Mouse (Mus musculus): Measurements from ENCODE around the gene Cacna2d4. TPM values are rescaled to one million over a fixed set of nuclear protein-coding genes. Genes with fewer than 3 reads are reported as not detected.

The Cacna2d4 gene
- total RNA-seq, 2 experiments from 2014 or later, result not detected

DNA sequence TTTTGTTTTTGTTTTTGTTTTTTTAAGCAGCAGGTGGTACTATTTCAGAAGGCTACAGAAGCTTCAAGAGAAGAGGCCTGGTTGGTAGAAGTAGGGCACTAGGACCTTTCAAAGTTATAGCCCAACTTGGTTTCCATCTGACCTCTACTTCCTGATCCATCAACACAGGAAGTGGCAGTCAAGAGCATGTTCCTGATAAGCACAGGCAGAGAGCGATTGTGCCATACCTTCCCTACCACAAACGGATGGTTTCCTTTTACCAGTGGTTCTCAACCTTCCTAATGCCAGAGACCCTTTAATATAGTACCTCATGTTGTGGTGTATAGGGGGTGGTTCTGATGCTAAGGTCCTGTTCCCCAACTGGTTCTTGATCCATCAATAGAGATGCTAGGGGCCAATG lies 141.3 kb downstream of the Cacna2d4 start:
- intact Hi-C loops (cut with DNase I), result no loop called here
- no peak for DNase-seq

DNA sequence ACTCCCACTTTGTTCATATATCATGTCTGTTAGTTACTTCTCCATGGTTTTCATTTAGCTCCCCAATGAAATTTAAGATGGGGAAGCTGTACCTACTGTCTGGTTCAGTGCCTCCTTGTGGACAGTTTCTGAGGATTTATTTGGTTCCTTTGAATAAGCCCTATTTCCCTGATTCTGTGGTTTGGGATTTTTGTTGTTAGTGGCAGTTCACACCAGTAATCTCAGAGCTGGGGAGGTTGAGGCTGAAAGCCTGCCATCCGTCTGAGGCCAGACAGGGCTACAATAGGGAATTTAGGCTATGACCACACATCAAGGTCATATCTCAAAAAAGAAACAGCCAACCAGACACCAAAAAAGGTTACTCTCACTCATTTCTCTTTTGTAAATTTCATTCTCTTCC lies 142.3 kb downstream of the Cacna2d4 start:
- DNase-seq, result no peak
- intact Hi-C loops (cut with DNase I), result no loop called here

DNA sequence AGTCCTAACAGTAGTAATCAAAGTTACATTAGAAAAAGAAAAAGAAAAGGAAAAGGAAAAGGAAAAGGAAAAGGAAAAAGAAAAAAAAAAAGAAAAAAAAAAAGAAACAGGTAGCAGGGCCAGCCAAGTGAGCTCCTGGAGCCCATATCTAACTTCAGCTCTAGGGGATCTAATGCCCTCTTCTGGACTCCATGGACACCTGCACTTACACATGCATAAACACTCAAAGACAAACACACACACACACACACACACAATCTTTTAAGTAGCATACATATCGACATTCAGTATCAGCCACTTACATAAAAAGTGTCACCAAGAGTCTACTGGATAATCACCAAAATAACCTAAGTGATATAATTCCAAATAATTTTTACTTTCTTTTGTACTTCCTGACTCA lies 149.3 kb downstream of the Cacna2d4 start:
- DNase-seq, result no peak
- intact Hi-C loops (cut with DNase I), result loop anchor here (5.0 kb wide), 1 partner anchor 47 kb away; no protein-coding TSS in a partner anchor

DNA sequence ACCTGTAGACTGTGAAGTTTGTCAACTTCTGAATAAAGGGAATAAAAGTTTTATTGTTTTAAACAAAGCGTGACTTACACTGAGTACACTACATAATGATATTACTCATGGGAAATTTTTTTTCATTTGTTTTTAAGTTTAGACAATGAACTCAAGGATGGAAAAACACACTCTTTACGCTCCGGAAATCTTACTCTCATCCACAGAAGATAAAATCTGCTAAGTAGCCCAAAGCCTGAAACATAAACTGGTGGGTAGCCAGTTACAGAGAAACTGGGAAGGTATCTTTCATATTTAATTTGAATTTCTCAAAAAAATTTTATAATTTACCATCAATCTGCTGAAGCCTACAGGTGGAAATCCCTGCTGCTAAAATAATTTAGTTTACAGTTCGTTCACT lies 150.1 kb downstream of the Cacna2d4 start:
- no peak for DNase-seq
- intact Hi-C loops (cut with DNase I), result loop anchor here (5.0 kb wide), 1 partner anchor 46 kb away; no protein-coding TSS in a partner anchor

DNA sequence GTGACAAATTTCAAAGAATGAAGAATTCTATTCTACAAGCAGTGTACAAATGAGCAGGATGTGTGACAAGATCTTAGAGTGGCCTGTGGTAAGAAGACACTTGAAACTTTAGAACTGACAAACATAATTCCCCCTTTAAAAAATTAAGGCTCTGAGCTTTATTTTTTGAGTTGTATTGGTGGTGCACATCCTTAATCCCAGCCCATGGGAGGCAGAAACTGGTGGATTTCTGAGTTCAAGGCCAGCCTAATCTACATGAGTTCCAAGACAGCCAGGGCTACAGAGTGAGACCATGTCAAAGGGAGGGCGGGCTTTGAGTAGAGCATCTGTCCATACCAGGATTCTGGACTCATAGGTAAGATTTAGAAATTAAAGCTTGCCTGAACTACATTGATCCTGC lies 150.5 kb downstream of the Cacna2d4 start:
- DNase-seq, result no peak
- intact Hi-C loops (cut with DNase I), result loop anchor here (5.0 kb wide), 1 partner anchor 45 kb away; no protein-coding TSS in a partner anchor

DNA sequence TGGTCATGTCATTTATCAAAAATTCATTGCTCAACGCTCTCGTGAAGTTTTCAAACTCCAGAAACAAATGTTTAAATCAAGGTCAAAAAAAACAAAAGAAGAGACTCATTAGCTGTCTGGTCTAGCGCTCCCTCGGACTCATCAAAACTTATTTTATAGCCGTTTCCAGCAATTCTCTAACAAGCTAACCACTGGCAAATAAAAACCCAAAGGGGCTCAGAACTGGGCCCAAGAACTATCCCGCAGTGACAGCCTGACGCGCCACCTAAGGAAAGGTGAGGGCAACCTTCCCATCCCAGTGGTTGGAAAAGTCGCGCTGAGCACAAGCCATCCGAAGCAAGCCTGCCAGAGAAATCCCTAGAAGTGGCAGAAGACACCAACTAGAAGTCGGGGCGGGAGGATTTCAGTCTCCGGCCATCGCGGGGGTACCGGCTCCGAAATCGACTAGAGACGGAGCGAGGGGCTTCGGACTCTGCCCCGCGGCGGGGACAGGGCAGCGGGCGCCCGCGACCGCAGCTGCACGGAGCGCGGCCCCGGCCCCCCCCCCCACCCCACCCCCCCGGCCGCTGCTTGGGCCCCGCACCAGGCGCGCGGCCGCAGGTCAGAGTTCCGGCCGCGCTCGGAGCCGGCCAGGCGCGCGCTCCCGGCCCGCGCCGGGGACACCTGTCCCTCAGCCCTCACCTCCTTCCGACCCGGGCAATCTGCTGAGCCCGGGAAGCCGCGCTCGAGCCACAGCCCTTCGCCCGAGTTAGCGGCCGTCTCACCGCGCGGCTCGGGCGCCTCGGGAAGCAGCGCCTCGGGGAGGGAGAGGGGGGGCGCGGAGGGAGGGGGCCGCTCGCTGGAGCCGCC lies 151.7 kb downstream of the Cacna2d4 start:
- DNase-seq, result peak; percentile 55 to 61
- intact Hi-C loops (cut with DNase I), result loop anchor here (2.0 to 5.0 kb wide), 2 partner anchors 31 to 44 kb away; no protein-coding TSS in a partner anchor

DNA sequence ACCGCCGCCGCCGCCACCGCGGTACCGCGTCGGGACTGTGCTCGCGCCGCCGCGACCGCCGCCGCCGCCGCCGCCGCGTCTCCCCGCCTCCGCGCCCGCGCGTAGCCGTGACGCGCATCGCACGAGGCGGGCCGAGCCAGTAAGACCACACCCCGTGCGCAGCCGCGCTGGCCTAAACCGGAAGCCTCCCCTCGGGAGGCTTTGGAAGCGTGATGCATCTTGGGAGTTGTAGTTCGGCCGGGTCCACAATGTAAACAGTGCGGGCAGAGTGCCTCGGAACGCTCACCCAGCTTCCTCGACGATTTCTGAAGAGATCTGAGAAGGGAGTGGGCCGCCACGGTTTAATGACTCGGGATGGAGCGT lies 152.3 kb downstream of the Cacna2d4 start:
- peak; percentile 96 to 97 for DNase-seq
- intact Hi-C loops (cut with DNase I), result loop anchor here (2.0 to 5.0 kb wide), 2 partner anchors 30 to 44 kb away; no protein-coding TSS in a partner anchor

DNA sequence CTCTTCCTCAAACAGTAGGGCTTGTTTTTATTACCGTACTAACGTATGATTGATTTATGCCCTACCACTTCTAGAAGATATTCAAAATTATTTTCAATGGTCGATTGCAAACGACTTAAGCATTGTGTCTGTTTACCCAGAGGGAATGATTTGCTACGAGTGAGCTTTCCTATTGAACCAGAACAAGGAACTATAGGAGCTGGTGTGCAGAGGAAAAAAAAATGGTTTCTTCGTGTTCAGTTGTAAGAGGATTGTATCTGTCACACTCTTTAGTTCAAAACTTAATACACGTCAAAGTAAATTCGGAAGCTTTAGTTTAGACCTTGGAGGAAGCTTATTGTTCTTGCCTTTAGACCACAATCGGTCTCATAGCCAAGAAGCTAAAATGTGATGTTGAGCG lies 152.8 kb downstream of the Cacna2d4 start:
- intact Hi-C loops (cut with DNase I), result loop anchor here (2.0 to 5.0 kb wide), 2 partner anchors 30 to 43 kb away; no protein-coding TSS in a partner anchor
- DNase-seq, result peak in 1 of 2 experiments; percentile 20

DNA sequence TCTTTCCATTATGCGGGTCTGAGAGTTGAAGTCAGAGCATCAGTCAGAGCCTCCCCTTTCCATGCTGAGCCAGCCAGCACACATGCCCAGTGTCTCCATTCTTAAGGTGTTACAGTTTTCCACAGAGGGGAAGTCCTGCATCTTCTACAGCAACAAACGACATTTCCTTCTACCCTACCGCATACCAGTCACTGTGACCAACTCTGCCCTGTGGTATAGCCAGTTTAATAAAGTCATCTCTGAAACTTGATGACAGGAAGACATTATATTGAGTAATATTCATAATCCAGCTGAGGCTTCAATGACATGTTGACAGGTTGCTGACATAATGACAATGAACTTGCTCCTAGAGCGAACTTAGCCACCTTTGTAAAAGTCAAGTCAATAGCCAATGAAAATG lies 154.4 kb downstream of the Cacna2d4 start:
- no peak for DNase-seq
- intact Hi-C loops (cut with DNase I), result no loop called here

DNA sequence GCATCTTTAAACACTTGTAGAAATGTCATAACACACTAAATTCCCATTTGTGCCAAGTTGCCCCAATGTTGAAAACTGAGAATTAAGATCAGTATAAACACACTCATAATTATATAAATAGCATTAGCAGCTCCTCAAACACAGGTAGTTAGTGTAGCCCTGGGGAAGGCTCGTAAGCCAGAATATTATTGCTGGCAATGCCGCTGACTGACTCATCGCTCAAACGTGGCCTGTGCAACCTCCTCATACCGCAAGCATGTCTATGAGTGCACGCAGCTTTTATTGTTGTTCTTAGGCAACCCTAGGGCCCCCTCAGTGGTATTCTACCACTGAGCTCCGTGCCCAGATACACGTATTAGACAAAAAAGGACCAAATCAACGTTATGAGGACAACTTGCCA lies 156.5 kb downstream of the Cacna2d4 start:
- intact Hi-C loops (cut with DNase I), result no loop called here
- DNase-seq, result no peak

DNA sequence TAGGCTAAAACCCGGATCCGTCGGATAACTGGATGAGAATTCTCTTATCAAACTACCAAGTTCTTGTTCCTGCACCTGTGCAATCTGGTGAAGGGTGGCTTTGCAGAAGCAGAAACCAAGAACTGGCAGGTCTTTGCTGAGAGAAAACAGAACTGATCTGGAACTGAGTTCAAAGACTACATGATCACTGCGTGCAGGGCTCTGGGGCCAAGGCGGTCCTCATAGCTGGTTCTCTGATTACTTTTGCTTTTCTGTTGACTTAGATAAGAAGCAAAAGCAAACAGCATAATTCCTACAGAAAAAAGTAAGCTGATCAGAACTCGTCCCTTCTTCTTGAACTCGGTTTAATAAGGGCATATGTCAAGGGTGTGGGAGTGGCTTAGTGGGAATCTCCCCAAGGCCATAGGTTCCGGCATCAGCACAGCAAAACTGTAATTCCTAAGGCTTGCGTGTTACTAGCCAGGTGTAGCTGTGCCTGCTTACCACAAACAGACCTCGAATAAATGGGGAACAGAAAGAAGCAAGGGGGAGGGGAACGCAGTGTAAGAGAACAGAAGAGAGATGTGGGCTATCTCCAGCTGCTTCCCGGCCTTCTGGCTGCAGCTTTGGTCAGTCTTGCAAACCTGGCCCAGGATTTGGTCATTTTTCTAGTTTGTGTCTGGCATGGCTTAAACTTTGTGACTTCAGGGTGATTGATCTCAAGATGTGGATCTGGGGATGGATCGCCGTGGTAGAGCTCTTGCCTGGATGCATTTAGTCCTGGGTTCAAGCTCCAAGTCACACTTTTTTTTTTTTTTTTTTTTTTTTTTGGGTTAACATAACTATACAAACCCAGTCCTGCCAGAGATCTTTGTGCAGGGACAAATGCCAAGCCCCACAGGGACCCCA lies 159.3 kb downstream of the Cacna2d4 start:
- DNase-seq, result peak in 1 of 2 experiments; percentile 29
- intact Hi-C loops (cut with DNase I), result no loop called here

DNA sequence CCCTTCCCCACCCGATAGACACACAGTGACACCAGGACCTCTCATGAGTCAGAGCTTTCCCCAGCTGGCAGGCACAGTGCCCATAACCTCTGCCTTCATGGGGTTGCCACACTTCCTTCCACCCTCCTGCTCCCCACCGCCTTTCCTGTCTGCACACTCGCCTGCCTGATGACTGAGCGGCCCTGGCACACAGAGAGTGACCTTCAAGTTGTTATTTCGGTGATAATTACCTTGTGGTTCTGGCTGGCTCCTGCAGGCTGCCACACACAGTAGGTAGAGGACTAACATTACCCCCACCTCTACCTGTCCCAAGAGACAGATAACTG lies 159.9 kb downstream of the Cacna2d4 start:
- peak; percentile 78 to 84 for DNase-seq
- intact Hi-C loops (cut with DNase I), result no loop called here

DNA sequence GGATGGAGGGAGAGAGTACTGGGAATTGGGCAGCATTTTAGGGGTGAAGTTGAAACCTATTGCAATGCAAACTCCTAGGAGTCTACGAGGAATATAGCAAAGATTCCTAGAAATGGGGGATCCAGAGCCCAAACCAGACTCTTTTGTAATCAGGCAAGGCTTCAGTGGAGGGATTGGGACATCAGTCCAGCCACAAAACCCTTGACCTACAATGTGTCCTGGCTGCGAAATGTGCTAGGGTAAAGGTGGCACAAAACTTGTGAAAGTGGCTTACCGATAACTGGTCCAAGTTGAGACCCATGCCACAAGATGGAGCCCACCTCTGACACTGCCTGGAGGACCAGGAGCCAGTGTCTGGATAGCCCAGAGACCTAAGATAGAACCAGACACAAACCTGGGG lies 163.0 kb downstream of the Cacna2d4 start:
- DNase-seq, result no peak
- intact Hi-C loops (cut with DNase I), result no loop called here

DNA sequence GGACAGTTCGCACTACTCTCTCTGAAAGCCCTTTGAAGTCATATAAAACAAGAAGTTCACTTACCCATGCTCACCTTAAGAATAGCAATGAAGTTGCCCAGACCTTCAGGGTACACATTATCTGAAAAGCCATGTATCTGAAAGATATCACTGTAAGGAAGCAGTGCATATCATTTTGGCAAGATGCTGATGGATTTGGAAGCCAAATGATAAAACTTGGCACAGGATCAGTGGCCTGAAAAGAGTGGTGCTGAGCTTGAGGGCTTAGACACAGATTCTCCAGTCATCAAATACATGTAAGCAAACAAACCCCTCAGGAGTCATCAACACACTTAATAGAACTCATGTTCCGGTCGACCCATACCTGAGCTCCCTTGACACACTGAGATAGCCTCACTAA lies 164.3 kb downstream of the Cacna2d4 start:
- no peak for DNase-seq
- intact Hi-C loops (cut with DNase I), result no loop called here

DNA sequence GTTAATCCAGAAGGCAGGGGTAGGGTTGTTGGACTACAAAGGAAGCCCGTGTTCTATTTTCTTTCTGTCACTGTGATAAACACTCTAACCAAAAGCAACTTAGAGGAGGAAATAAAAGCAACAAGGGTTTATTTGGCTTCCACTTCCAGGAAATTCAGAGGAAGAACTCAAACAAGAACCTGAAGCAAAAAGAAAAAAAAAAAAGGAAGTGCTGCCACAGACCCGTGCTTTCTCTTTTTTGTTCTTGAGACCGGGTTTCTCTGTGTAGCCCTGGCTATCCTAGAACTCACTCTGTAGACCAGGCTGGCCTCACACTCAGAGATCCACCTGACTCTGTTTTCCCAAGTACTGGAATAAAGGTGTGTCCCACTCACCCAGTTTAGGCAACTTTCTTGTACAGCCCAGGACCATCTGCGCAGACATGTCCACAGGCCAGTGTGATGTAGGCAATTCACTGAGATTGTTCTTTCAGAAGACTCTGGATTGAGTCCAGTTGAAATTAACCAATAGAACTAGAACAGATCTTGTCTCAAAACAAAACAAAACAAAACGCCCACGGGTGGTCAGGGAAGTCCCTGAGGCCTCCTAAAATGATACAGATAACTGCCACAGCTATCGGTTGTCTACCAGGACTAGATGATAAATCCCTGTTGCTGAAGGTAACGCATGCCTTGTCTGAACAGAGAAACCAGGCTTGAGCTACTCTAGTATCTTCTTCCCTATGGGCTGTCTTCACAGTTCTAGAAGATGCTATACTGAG lies 165.4 kb downstream of the Cacna2d4 start:
- DNase-seq, result no peak
- intact Hi-C loops (cut with DNase I), result no loop called here

Other genes starting within 250 kb of the Cacna2d4 start
- gene Dcp1b, start 61.3 kb upstream of the Cacna2d4 start, total RNA-seq (2021), result 1 to 10 TPM; 4.2 to 5.3 TPM
- gene Cacna1c, start 40.1 kb upstream of the Cacna2d4 start, total RNA-seq (2021), result 100 to 1,000 TPM; 207 to 222 TPM
- not detected for gene Lrtm2, start 94.2 kb downstream of the Cacna2d4 start, total RNA-seq (2021)
- gene Adipor2, start 181.2 kb downstream of the Cacna2d4 start, total RNA-seq (2021), result 10 to 100 TPM; 59.0 to 61.0 TPM
- 10 to 100 TPM; 19.5 to 20.0 TPM for gene Fbxl14, start 243.1 kb downstream of the Cacna2d4 start, total RNA-seq (2021)

Measured in heart, postnatal 10 days (tissue).